Mouse (Mus musculus) ES-E14 (cell line): ENCODE results near the gene Hist1h3b. TPM values are rescaled to one million over a fixed set of nuclear protein-coding genes. Genes with fewer than 3 reads are reported as not detected.
"Not testable (repeated sequence)": the region's sequence is repeated elsewhere in the genome, so short reads cannot be mapped to it uniquely, and the experiment has no call there.

ENCODE experiments used
- DNase-seq: peaks from one replicate; pipeline ENCODE4 v3.0.0-alpha.2; 2013; ENCODE audit warnings: low read depth, low spot score
- H3K27ac ChIP-seq: 2 replicates; pipeline ENCODE4 v1.5.1; 2012; ENCODE audit warnings: low read depth, mild to moderate bottlenecking, low read length, moderate library complexity, mixed read lengths; ENCODE audit not compliant: poor library complexity, insufficient read depth, severe bottlenecking
- H3K36me3 ChIP-seq: 2 replicates; pipeline ENCODE4 v1.6.1; 2012; ENCODE audit warnings: mild to moderate bottlenecking, low read length, moderate library complexity, mixed read lengths; ENCODE audit not compliant: control insufficient read depth, poor library complexity, insufficient read depth, severe bottlenecking
- H3K4me1 ChIP-seq, 2 experiments: fragments of 150-350 bp in 1 of 2; sonication (generic) in 1 of 2; 2 replicates each; pipeline ENCODE4 v1.6.1; 2012; ENCODE audit warnings: low read length in 2 of 2, mild to moderate bottlenecking in 1 of 2, mixed read lengths in 1 of 2; ENCODE audit not compliant: control insufficient read depth in 2 of 2, insufficient read depth in 2 of 2, poor library complexity in 1 of 2
- H3K4me3 ChIP-seq, 2 experiments: fragments of 150-350 bp in 1 of 2; sonication (generic) in 1 of 2; 2 replicates each; pipeline ENCODE4 v1.5.1; 2012; ENCODE audit warnings: low read length in 2 of 2, low read depth in 1 of 2, mild to moderate bottlenecking in 1 of 2, mixed read lengths in 1 of 2; ENCODE audit not compliant: insufficient read depth in 1 of 2, poor library complexity in 1 of 2, severe bottlenecking in 1 of 2
- H3K9ac ChIP-seq: 2 replicates; pipeline ENCODE4 v1.6.1; 2012; ENCODE audit warnings: low read depth, mild to moderate bottlenecking, low read length, mixed read lengths; ENCODE audit not compliant: poor library complexity, insufficient read depth, severe bottlenecking
- H3K9me3 ChIP-seq: fragments of 150-350 bp; sonication (generic); 2 replicates; pipeline ENCODE4 v1.6.1; 2012; ENCODE audit warnings: low read depth, mild to moderate bottlenecking, low read length; ENCODE audit not compliant: control insufficient read depth, insufficient read depth
- CHD2 ChIP-seq: IDR thresholded peaks from 2 replicates; pipeline ENCODE4 v1.6.1; 2014; ENCODE audit warnings: mild to moderate bottlenecking, low read depth, low read length, inconsistent platforms
- HCFC1 ChIP-seq: IDR thresholded peaks from 2 replicates; pipeline ENCODE4 v1.6.1; 2012; ENCODE audit warnings: low read length, inconsistent platforms, borderline replicate concordance; ENCODE audit not compliant: insufficient read depth
- MAFK ChIP-seq: IDR thresholded peaks from 2 replicates; pipeline ENCODE4 v1.6.1; 2014; ENCODE audit warnings: mild to moderate bottlenecking, low read depth, low read length, inconsistent platforms; ENCODE audit not compliant: insufficient read depth
- ZC3H11A ChIP-seq: IDR thresholded peaks from 2 replicates; pipeline ENCODE4 v1.6.1; 2012; ENCODE audit warnings: low read depth, mild to moderate bottlenecking, inconsistent platforms, low read length, borderline replicate concordance
- ZNF384 ChIP-seq: IDR thresholded peaks from 2 replicates; pipeline ENCODE4 v1.6.1; 2012; ENCODE audit warnings: low read depth, low read length, inconsistent platforms
- in situ Hi-C, 2 experiments: fragments of 600-800 bp; cut with MboI; formaldehyde crosslinking; loops; one replicate each; pipeline ENCODE4 v1.15.1; 2025; ENCODE audit warnings: low sequenced_read_pairs in 2 of 2, inconsistent platforms in 1 of 2; ENCODE audit not compliant: unreplicated experiment in 2 of 2
- total RNA-seq: library from RNA; depleted of rRNA; stranded (reverse); fragments of 300-350 nt; gene quantifications from 2 replicates; pipeline ENCODE4 v1.2.3, GENCODE M21; 2012

Hist1h3b gene
- total RNA-seq, 1 experiment, result 954 TPM

GRCm38 (mm10) chr13:23717176-23717575, 34.9 kb upstream of the Hist1h3b start:
- DNase-seq, result no peak
- Histone ChIP-seq H3K4me3 (no peak overlapping the region), H3K9ac (no peak overlapping the region), H3K36me3 (no peaks in the 10 kb centered on the region), H3K27ac (no peak overlapping the region), H3K4me1 (no peaks in the 10 kb centered on the region; a peak in 1 of 4 replicates), H3K9me3 (no peaks in the 10 kb centered on the region)
- in situ Hi-C loops, result no loop called here
- TF ChIP-seq MAFK (no peak), ZNF384 (no peak), HCFC1 (no peak)

- H3K4me1 ChIP-seq, H3K27ac ChIP-seq, in situ Hi-C loops, H3K36me3 ChIP-seq, H3K4me3 ChIP-seq, DNase-seq, H3K9me3 ChIP-seq, H3K9ac ChIP-seq: not testable (repeated sequence)
Measured at GRCm38 (mm10) chr13:23717593-23718245, 34.3 kb upstream of the Hist1h3b start.

- no peak for TF ChIP-seq HCFC1
- TF ChIP-seq CHD2, result no peak
- no peak for TF ChIP-seq MAFK
- no peak for TF ChIP-seq ZNF384
- TF ChIP-seq ZC3H11A, result no peak
- no peak overlapping the region for H3K27ac ChIP-seq
- H3K36me3 ChIP-seq, result no peaks in the 10 kb centered on the region
- DNase-seq, result no peak
- in situ Hi-C loops, result no loop called here
- no peak overlapping the region for H3K4me3 ChIP-seq
- H3K9me3 ChIP-seq, result no peaks in the 10 kb centered on the region
- H3K9ac ChIP-seq, result no peak overlapping the region
- no peaks in the 10 kb centered on the region for H3K4me1 ChIP-seq
Measured at GRCm38 (mm10) chr13:23724239-23724638, 27.8 kb upstream of the Hist1h3b start.

- Histone ChIP-seq H3K27ac (no peak overlapping the region), H3K9me3 (no peaks in the 10 kb centered on the region), H3K4me1 (no peaks in the 10 kb centered on the region), H3K36me3 (no peaks in the 10 kb centered on the region), H3K4me3 (no peak overlapping the region), H3K9ac (no peak overlapping the region)
- in situ Hi-C loops, result no loop called here
- no peak for DNase-seq
- TF ChIP-seq ZNF384 (no peak), HCFC1 (no peak), MAFK (no peak), ZC3H11A (no peak), CHD2 (no peak)
Measured at GRCm38 (mm10) chr13:23725213-23725612, 26.9 kb upstream of the Hist1h3b start.

- DNase-seq, result no peak
- no peak for TF ChIP-seq HCFC1
- TF ChIP-seq CHD2, result no peak
- TF ChIP-seq ZNF384, result no peak
- H3K9ac ChIP-seq, result no peak overlapping the region
- H3K4me1 ChIP-seq, result 0 out of 4 replicates have a peak, but pooled peaks cover 0 to 2% of the 10 kb centered on the region in 2 experiments
- H3K4me3 ChIP-seq, result no peak overlapping the region
- in situ Hi-C loops, result no loop called here
- H3K36me3 ChIP-seq, result no peaks in the 10 kb centered on the region
- H3K27ac ChIP-seq, result no peak overlapping the region
- H3K9me3 ChIP-seq, result no peaks in the 10 kb centered on the region
Measured at GRCm38 (mm10) chr13:23728472-23729191, 23.4 kb upstream of the Hist1h3b start.
